Mouse (Mus musculus): Measurements from ENCODE around the gene Ostf1.

The Ostf1 gene

DNA sequence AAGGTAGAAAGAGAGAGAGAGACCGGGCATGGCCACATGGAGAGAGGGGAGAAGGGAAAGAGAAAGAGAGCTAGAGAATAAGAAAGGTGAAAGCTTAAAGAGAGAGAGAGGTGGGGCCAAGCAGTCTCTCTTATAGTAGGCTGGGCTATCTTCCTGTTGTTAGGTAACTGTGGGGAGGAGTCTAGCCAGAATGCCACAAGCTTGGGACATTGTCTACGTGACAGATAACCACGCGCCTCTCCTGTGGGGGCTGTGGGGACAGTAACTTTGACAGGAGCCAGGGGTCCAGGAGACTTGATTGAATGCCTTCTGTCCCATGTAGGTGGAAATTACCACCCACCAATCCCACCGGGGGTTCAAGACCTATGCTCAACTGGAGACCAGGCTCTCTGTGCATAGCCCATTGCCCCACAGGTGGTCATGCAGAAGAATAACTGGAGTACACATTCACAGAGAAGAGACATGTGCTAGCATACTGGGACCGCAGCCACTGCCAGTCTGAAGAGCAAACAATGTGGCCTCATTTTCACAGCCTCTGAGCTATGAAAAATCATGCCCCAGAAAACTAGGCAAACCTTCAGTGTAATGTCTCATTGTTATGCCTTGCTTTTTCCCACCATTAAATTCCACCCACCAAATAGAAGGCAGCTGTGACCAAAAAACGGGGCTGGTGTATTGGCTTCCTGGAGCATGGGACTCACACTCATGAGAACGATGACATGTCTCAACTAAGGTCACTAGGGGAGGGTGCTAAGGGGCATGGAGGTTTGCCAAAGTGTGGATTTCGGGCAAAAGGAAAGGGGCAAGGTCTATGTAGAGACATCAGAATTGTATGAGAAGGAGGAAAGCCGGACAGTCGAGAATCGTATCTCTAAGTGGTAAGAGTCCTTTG lies 63.4 kb downstream of the Ostf1 start:
- DNase-seq: no peak

DNA sequence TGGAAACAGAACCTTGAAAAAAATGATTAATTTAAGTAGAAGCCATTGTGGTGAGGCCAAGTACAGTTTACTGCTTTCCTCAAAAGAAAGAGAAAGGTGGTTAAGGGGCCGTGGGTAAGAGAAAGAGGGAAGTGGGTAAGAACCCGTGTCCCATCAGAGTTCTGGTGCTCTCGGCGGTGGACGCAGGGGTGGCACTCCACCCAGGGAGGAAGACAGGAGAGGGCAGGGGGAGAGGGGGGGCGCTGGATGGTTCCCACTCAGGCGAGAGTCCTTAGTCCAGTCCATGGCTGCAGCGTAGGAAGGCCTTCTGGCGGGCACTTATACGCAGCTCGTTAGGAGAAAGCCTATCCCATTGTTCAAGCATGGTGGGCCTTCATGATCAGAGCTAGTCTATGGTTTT lies 64.1 kb downstream of the Ostf1 start:
- no peak for DNase-seq

DNA sequence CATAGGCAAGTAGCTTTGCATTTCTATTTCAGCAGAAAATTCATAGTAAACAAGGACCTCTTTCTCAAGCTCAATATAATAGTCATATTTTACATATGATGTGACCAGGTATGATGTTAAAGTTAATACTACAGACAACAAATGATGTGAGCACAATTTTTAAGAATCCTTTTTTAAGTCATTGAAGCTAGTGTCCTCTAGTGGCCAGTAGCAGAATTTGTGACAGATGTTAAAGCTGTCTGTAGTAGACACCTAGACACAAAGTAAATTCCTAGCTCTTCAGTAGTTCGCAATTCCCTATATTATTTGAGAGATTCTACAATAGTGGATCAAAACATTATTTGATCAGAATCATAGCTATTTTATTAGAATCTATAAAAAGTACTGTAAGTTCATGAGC lies 73.9 kb downstream of the Ostf1 start:
- DNase-seq: no peak

DNA sequence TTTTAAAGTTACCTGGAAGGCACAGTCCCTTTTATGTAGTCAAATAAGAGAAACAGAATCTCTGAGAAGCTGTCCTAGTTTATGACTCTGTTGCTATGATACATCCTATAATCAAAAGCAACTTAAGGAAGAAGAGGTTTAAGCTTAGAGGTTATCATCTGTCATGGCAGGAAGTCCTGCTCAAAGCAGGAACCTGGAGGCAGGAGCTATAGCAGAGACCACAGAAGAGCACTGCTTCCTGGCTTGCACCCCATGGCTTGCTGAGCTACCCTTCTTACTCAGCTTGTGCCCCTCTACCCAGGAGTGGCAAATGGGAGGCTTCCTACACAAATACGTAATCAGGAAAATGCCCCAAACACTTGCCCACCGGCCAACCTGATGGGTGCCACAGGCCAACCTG lies 76.0 kb downstream of the Ostf1 start:
- DNase-seq: no peak

DNA sequence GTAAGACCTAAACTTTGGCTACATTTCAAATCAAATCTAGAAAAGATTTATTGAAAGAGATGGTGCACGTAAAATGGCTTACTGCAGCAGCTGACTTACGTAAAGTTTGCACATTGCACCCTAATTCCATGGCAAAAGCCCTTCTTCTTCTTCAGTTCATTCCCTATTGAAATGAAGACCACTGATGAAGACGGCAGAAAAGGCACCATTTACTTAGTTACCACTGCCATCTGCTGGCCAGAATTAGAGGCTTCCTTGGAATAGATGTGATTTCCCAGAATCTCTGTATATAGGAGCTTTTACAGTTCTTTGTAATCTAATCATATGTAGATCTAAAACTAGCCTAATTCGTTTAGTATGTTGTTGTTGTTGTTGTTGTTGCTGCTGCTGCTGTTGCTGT lies 83.0 kb downstream of the Ostf1 start:
- peak; percentile 16 for DNase-seq

All from cerebellum, adult 11 months (tissue).